In genomic region chr19:5097521-5098362, GRCm38 (mm10) we compare ENCODE assay signal across 8 mouse cellular contexts. TPM values are rescaled to one million over a fixed set of nuclear protein-coding genes. Genes with fewer than 3 reads are reported as not detected.
A peak's percentile ranks its signal among the peaks of the same experiment; 100 is the strongest.
DNase-seq lines count a peak whose midpoint lies in the region; ATAC-seq lines count a peak whose summit lies in the region.

No protein-coding gene starts in this region.

- H3K4me1 ChIP-seq in embryonic facial prominence, embryonic 10.5 days = peaks cover 65% of the 10 kb centered on the region
- H3K4me1 ChIP-seq in intestine, embryonic 14.5 days (replicated peaks; ENCODE audit: control insufficient read depth, insufficient read depth, low read length) = peaks cover 17% of the 10 kb centered on the region
- peaks cover 66% of the 10 kb centered on the region for H3K4me1 ChIP-seq in neural tube, embryonic 12.5 days

- peak overlapping the region; percentile 92 for H3K27ac ChIP-seq in embryonic facial prominence, embryonic 10.5 days (replicated peaks)
- H3K27ac ChIP-seq in intestine, embryonic 14.5 days (ENCODE audit: low read depth) = peak overlapping the region; percentile 16; the same call in 1 of the 2 replicates
- H3K27ac ChIP-seq in neural tube, embryonic 12.5 days = peak overlapping the region; percentile 72

- 4% methylated on average over 31 of the region's 31 CpGs for WGBS in embryonic facial prominence, embryonic 10.5 days
- WGBS in intestine, embryonic 14.5 days = 5% methylated on average over 31 of the region's 31 CpGs
- WGBS in neural tube, embryonic 12.5 days = 3% methylated on average over 29 of the region's 31 CpGs

- no peaks in the 10 kb centered on the region for H3K9me3 ChIP-seq in embryonic facial prominence, embryonic 10.5 days
- no peaks in the 10 kb centered on the region for H3K9me3 ChIP-seq in intestine, embryonic 14.5 days (ENCODE audit: control insufficient read depth, low read length)
- no peaks in the 10 kb centered on the region for H3K9me3 ChIP-seq in neural tube, embryonic 12.5 days

- peaks cover 51% of the 10 kb centered on the region for H3K36me3 ChIP-seq in embryonic facial prominence, embryonic 10.5 days (replicated peaks)
- H3K36me3 ChIP-seq in intestine, embryonic 14.5 days (ENCODE audit: control insufficient read depth, insufficient read depth, low read length) = peaks cover 41% of the 10 kb centered on the region
- H3K36me3 ChIP-seq in neural tube, embryonic 12.5 days = peaks cover 50% of the 10 kb centered on the region

- peak overlapping the region; percentile 68 for H3K9ac ChIP-seq in intestine, embryonic 14.5 days (ENCODE audit: low read length)
- peak overlapping the region; percentile 96 for H3K9ac ChIP-seq in neural tube, embryonic 12.5 days

- peak; percentile 24 for ATAC-seq in intestine, embryonic 14.5 days (replicated peaks; ENCODE audit: low FRiP score, low TSS enrichment, low read depth)
- ATAC-seq in neural tube, embryonic 12.5 days (ENCODE audit: low FRiP score, low read depth) = no peak

- peaks cover 21% of the 10 kb centered on the region for H3K27me3 ChIP-seq in embryonic facial prominence, embryonic 10.5 days (replicated peaks; ENCODE audit: low read depth, poor library complexity, severe bottlenecking)
- H3K27me3 ChIP-seq in intestine, embryonic 14.5 days (replicated peaks; ENCODE audit: control insufficient read depth, insufficient read depth, low read length) = no peaks in the 10 kb centered on the region
- no peaks in the 10 kb centered on the region for H3K27me3 ChIP-seq in neural tube, embryonic 12.5 days (replicated peaks)

- DNase-seq in kidney, postnatal 10 days = peak; percentile 21
- no peak for DNase-seq in kidney, adult 18-20 months
- peak; percentile 42 for DNase-seq in embryonic facial prominence, embryonic 10.5 days (ENCODE audit: low spot score)
- no peak for DNase-seq in intestine, embryonic 14.5 days (ENCODE audit: low spot score)
- no peak for DNase-seq in thymus, postnatal 14 days
- no peak for DNase-seq in spleen, postnatal 4 days (ENCODE audit: low spot score in 2 of 2)
- no peak for DNase-seq in ovary, postnatal 14 days (ENCODE audit: low spot score)

- H3K4me2 ChIP-seq in intestine, embryonic 14.5 days (ENCODE audit: low read length) = peak overlapping the region; percentile 100
- peak overlapping the region; percentile 97 for H3K4me2 ChIP-seq in neural tube, embryonic 12.5 days (replicated peaks)

- peak overlapping the region; percentile 80 for H3K4me3 ChIP-seq in embryonic facial prominence, embryonic 10.5 days
- H3K4me3 ChIP-seq in intestine, embryonic 14.5 days (ENCODE audit: low read depth, low read length) = peak overlapping the region; percentile 53
- H3K4me3 ChIP-seq in neural tube, embryonic 12.5 days = peak overlapping the region; percentile 74

RNA-seq across cellular contexts. Expression of gene Cnih2, which starts 0.6 kb away (rescaled TPM):
- polyA plus RNA-seq in embryonic facial prominence, embryonic 10.5 days (2016; fragmentation: Nextera tagmentation; extraction: Ambion mirVana) = 28.4 and 31.7 TPM in 2 replicates
- polyA plus RNA-seq in intestine, embryonic 14.5 days (2014; fragmentation: Nextera tagmentation; extraction: Ambion mirVana) = 22.3 and 22.9 TPM in 2 replicates
- polyA plus RNA-seq in neural tube, embryonic 12.5 days (2016; fragmentation: Nextera tagmentation; extraction: Ambion mirVana) = 231 and 236 TPM in 2 replicates

RNA-seq across cellular contexts. Expression of gene Rab1b, which starts 9.1 kb away (rescaled TPM):
- polyA plus RNA-seq in embryonic facial prominence, embryonic 10.5 days (2016; fragmentation: Nextera tagmentation; extraction: Ambion mirVana) = 266 and 270 TPM in 2 replicates
- 246 and 252 TPM in 2 replicates for polyA plus RNA-seq in intestine, embryonic 14.5 days (2014; fragmentation: Nextera tagmentation; extraction: Ambion mirVana)
- polyA plus RNA-seq in neural tube, embryonic 12.5 days (2016; fragmentation: Nextera tagmentation; extraction: Ambion mirVana) = 245 and 247 TPM in 2 replicates

RNA-seq across cellular contexts. Expression of gene Yif1a, which starts 9.4 kb away (rescaled TPM):
- 70.5 and 73.4 TPM in 2 replicates for polyA plus RNA-seq in embryonic facial prominence, embryonic 10.5 days (2016; fragmentation: Nextera tagmentation; extraction: Ambion mirVana)
- polyA plus RNA-seq in intestine, embryonic 14.5 days (2014; fragmentation: Nextera tagmentation; extraction: Ambion mirVana) = 111 and 114 TPM in 2 replicates
- 66.3 and 69.1 TPM in 2 replicates for polyA plus RNA-seq in neural tube, embryonic 12.5 days (2016; fragmentation: Nextera tagmentation; extraction: Ambion mirVana)

RNA-seq across cellular contexts. Expression of gene Tmem151a, which starts 12.4 kb away (rescaled TPM):
- 1.4 and 1.9 TPM in 2 replicates for polyA plus RNA-seq in embryonic facial prominence, embryonic 10.5 days (2016; fragmentation: Nextera tagmentation; extraction: Ambion mirVana)
- polyA plus RNA-seq in intestine, embryonic 14.5 days (2014; fragmentation: Nextera tagmentation; extraction: Ambion mirVana) = 7.1 and 8.2 TPM in 2 replicates
- polyA plus RNA-seq in neural tube, embryonic 12.5 days (2016; fragmentation: Nextera tagmentation; extraction: Ambion mirVana) = 2.5 and 2.8 TPM in 2 replicates

RNA-seq across cellular contexts. Expression of gene Klc2, which starts 20.6 kb away (rescaled TPM):
- 30.0 and 31.2 TPM in 2 replicates for polyA plus RNA-seq in embryonic facial prominence, embryonic 10.5 days (2016; fragmentation: Nextera tagmentation; extraction: Ambion mirVana)
- polyA plus RNA-seq in intestine, embryonic 14.5 days (2014; fragmentation: Nextera tagmentation; extraction: Ambion mirVana) = 16.8 and 19.0 TPM in 2 replicates
- polyA plus RNA-seq in neural tube, embryonic 12.5 days (2016; fragmentation: Nextera tagmentation; extraction: Ambion mirVana) = 62.6 and 63.1 TPM in 2 replicates

Comparison
In these comparisons a context has a peak if more than half of its experiments do, and no peak if none do; other contexts are left out.
1. DNase-seq: peak in kidney, postnatal 10 days (single experiment) and embryonic facial prominence, embryonic 10.5 days (single experiment); none in kidney, adult 18-20 months (single experiment), intestine, embryonic 14.5 days (single experiment), thymus, postnatal 14 days (single experiment), spleen, postnatal 4 days (0 of 2) and ovary, postnatal 14 days (single experiment).
2. H3K27ac ChIP-seq: peak in every context shown above with its lines; median percentile 92 in embryonic facial prominence, embryonic 10.5 days; 72 in neural tube, embryonic 12.5 days; 16 in intestine, embryonic 14.5 days.
3. Peak in every context shown above with its lines, with median percentiles within 50 percentile points of each other: H3K4me3 ChIP-seq.